Mouse (Mus musculus): Measurements from ENCODE around the gene Zfp383.
A peak's percentile ranks its signal among the peaks of the same experiment; 100 is the strongest.
"Not testable (repeated sequence)": the region's sequence is repeated elsewhere in the genome, so short reads cannot be mapped to it uniquely, and the experiment has no call there.

Gene Zfp383

GRCm38 (mm10) chr7:29941027-29941426 is 33.0 kb downstream of the Zfp383 start:
- ATAC-seq (ENCODE audit: low TSS enrichment) = no peak

DNA sequence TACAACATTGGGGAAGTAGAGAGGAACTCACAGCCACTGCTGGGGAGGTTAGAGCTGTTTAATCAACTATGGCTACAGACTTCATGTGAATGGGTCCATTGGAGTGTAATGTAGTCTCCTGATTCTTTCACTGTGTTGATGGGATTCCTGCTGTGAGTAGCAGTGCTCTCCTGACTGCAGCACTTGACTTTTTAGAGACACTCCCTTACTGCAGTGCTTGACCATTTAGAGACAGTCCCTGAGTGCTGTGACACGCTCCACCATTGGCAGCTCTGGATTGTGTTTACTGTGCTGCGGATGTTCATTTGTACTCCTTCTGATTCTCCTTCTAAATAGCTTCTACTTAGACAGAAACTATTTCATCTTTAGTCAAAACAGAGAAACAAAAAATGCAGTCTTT is 34.7 kb downstream of the Zfp383 start:
- no peak for ATAC-seq (ENCODE audit: low TSS enrichment)

DNA sequence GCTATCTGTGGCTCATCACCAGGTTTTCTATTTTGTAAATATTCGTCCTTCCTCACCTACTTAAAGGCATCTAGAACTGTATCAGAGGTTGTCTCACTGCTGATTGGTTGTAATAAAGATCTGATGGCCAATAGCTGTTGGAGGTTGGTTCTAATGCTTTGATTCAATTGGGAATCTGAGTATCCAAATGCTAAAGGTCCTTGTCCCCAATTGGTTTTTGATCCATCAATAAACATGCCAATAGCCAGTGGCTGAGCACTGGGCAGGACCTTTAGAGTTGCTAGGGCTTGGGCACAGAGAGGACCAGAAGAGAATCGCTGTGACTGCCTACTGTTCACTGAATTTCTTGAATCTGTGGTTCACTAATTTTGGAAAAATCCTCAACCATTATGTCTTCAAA is 35.7 kb downstream of the Zfp383 start:
- no peak for ATAC-seq (ENCODE audit: low TSS enrichment)

GRCm38 (mm10) chr7:29944201-29944600 is 36.2 kb downstream of the Zfp383 start:
- ATAC-seq (ENCODE audit: low TSS enrichment) = no peak

GRCm38 (mm10) chr7:29953086-29953485 is 45.1 kb downstream of the Zfp383 start:
- no peak for ATAC-seq (ENCODE audit: low TSS enrichment)

GRCm38 (mm10) chr7:29953513-29954401 is 45.7 kb downstream of the Zfp383 start, which contains the start of gene Zfp74:
TSS of gene Zfp74 (minus strand) at chr7:29954089.
- peak; percentile 86 for ATAC-seq (ENCODE audit: low TSS enrichment)

GRCm38 (mm10) chr7:29954731-29955130 is 46.7 kb downstream of the Zfp383 start:
- ATAC-seq (ENCODE audit: low TSS enrichment) = no peak

DNA sequence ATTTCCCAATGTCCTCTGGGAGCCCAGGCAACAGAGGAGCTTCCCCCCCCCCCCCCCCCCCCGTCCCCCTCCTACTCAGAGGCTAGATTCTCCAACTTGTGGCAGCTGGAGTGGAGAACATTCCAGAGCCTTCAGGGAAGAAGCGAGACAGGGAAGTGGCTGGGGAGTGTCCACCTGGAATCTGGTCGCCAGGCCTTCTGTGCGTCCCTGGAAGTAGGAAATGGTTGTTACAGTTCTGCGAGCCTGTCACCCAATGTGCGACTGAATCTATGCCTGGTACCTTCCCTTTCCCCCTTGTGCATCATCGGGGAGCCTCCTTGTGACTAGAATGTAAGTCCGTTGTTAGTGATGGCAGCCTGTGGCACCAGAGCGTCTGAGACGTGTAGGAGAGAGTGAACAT is 48.2 kb downstream of the Zfp383 start:
- ATAC-seq (ENCODE audit: low TSS enrichment) = 0 out of 2 replicates have a peak, but pooled peaks have one; percentile 22

GRCm38 (mm10) chr7:29958125-29958724 is 50.2 kb downstream of the Zfp383 start:
- no peak for ATAC-seq (ENCODE audit: low TSS enrichment)

GRCm38 (mm10) chr7:29959004-29959403 is 51.0 kb downstream of the Zfp383 start:
- no peak for ATAC-seq (ENCODE audit: low TSS enrichment)

GRCm38 (mm10) chr7:29965115-29965810 is 57.2 kb downstream of the Zfp383 start:
- ATAC-seq (ENCODE audit: low TSS enrichment) = not testable (repeated sequence)

Data from frontal cortex, adult (tissue).